Mouse (Mus musculus) C2C12 (cell line): ENCODE data around the gene Ppib.

ENCODE experiments used
- CEBPB ChIP-seq: IDR thresholded peaks from one replicate; pipeline ENCODE4 v1.6.1; 2011; ENCODE audit warnings: low read depth, mild to moderate bottlenecking, control low read depth, moderate library complexity
- CTCF ChIP-seq: IDR thresholded peaks from one replicate; pipeline ENCODE4 v1.5.1; 2011; ENCODE audit not compliant: control insufficient read depth, insufficient read depth, insufficient read length
- FOSL1 ChIP-seq: IDR thresholded peaks from one replicate; pipeline ENCODE4 v1.8.0; 2011; ENCODE audit warnings: mild to moderate bottlenecking, low read length; ENCODE audit not compliant: poor library complexity, insufficient read depth, severe bottlenecking
- MAX ChIP-seq: IDR thresholded peaks from one replicate; pipeline ENCODE4 v1.6.1; 2011; ENCODE audit warnings: mild to moderate bottlenecking, control low read depth
- MYOD1 ChIP-seq: IDR thresholded peaks from one replicate; pipeline ENCODE4 v1.6.1; 2011; ENCODE audit warnings: low read depth; ENCODE audit not compliant: control insufficient read depth, insufficient read length
- MYOG ChIP-seq: IDR thresholded peaks from one replicate; pipeline ENCODE4 v1.6.1; 2011; ENCODE audit not compliant: control insufficient read depth, insufficient read length; ENCODE audit errors: extremely low read depth
- USF1 ChIP-seq: IDR thresholded peaks from one replicate; pipeline ENCODE4 v1.6.1; 2011; ENCODE audit warnings: low read depth, mild to moderate bottlenecking, control low read depth, moderate library complexity

- TF ChIP-seq CTCF, result no peak
- no peak for TF ChIP-seq MAX
- TF ChIP-seq FOSL1, result no peak
- TF ChIP-seq USF1, result no peak
- TF ChIP-seq MYOG, result no peak
- TF ChIP-seq MYOD1, result no peak
- no peak for TF ChIP-seq CEBPB
These were observed 20.7 kb upstream of the Ppib start for GRCm38 (mm10) chr9:66039290-66039689.
